Comparison of ENCODE assay signal across 21 mouse cellular contexts in the genomic region with DNA sequence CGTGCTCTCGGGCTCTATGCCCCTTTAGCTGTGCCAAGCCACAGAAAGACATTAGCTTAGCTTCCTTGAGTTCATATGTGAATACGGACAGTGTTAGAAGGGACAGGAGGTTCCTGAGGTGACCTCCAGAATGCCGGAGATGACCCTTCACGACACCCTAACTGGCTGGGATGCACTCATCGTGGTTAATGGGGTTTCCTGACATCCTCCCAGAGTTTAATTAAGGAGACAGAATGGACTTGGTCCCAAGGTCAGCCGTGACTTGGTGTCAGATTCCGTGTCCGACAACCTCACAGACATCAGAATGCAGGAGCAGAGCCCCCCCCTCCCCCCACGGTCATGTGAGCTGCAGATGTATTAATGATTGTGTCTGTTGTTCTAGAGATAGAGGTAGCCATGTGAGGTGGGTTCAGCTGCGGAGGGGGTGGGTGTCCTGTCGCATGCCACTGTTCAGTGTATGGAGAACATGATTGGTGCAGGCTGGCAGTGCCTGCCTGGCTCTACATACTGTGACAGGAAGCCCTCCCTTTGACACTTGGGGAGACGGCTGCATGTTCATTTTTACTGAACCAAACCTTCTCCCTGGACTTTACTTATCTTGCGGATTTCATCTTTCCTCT. TPM values are rescaled to one million over a fixed set of nuclear protein-coding genes. Genes with fewer than 3 reads are reported as not detected.
DNase-seq lines count a peak whose midpoint lies in the region; ATAC-seq and TF ChIP-seq lines count a peak whose summit lies in the region.
"Had no signal": no experiment of that assay in that cellular context is flagged by ENCODE, and none has a peak within 500 bp of the region (broad histone marks: within the 10 kb centered on the region; RNA-seq: fewer than 3 reads in every experiment).

No protein-coding gene starts in this region.

- peak; percentile 70 for ATAC-seq in kidney, embryonic 14.5 days (ENCODE audit: low FRiP score, low TSS enrichment)
- ATAC-seq in kidney, embryonic 16.5 days (ENCODE audit: low FRiP score, low TSS enrichment), result peak; percentile 77; the same call in 1 of the 2 replicates

- H3K27me3 ChIP-seq in kidney, embryonic 14.5 days (ENCODE audit: control insufficient read depth, insufficient read depth, low read length), result no peaks in the 10 kb centered on the region
- H3K27me3 ChIP-seq in kidney, embryonic 16.5 days (ENCODE audit: insufficient read depth, low read length), result peaks cover 3% of the 10 kb centered on the region; the same call in 1 of the 2 replicates

- WGBS in kidney, embryonic 14.5 days, result 37% methylated on average over 14 of the region's 14 CpGs
- 37% methylated on average over 14 of the region's 14 CpGs for WGBS in kidney, embryonic 16.5 days

- no peak for TF ChIP-seq CTCF in layer of hippocampus, adult 2 months (conservative IDR thresholded peaks at IDR 0.05)

- no peak overlapping the region for H3K27ac ChIP-seq in kidney, embryonic 14.5 days (ENCODE audit: low read depth, low read length)
- no peak overlapping the region for H3K27ac ChIP-seq in kidney, embryonic 16.5 days (ENCODE audit: low read length)
- peak overlapping the region; percentile 46; the same call in 1 of the 2 replicates for H3K27ac ChIP-seq in layer of hippocampus, adult 2 months
- H3K27ac ChIP-seq: embryonic facial prominence, embryonic 13.5 days; embryonic facial prominence, embryonic 15.5 days; forebrain, embryonic 10.5 days; forebrain, embryonic 12.5 days had no signal

- no peak for DNase-seq in kidney, postnatal 25 days
- no peak for DNase-seq in kidney, postnatal 4 days
- DNase-seq in layer of hippocampus, adult 2 months (ENCODE audit: low spot score in 2 of 2), result no peak
- DNase-seq in layer of hippocampus, adult 8-10 months (ENCODE audit: low spot score in 2 of 2), result no peak
- DNase-seq: adrenal gland, adult 2 months; adrenal gland, postnatal 10 days; adrenal gland, postnatal 25 days; cerebellum, adult 11 months; cerebellum, adult 18-20 months; cerebellum, adult 8-10 months; cerebellum, adult 9-11 months; cerebellum, postnatal 14 days; cerebellum, postnatal 36 days; embryo, embryonic 11 days had no signal

- no peaks in the 10 kb centered on the region for H3K36me3 ChIP-seq in kidney, embryonic 14.5 days (ENCODE audit: control insufficient read depth, insufficient read depth, low read length)
- no peaks in the 10 kb centered on the region for H3K36me3 ChIP-seq in kidney, embryonic 16.5 days (ENCODE audit: insufficient read depth, low read length)
- H3K36me3 ChIP-seq: embryonic facial prominence, embryonic 13.5 days; embryonic facial prominence, embryonic 15.5 days; forebrain, embryonic 10.5 days; forebrain, embryonic 12.5 days had no signal

- no peak overlapping the region for H3K9ac ChIP-seq in kidney, embryonic 14.5 days (ENCODE audit: low read depth, low read length)
- no peak overlapping the region for H3K9ac ChIP-seq in kidney, embryonic 16.5 days (replicated peaks; ENCODE audit: low read length)
- H3K9ac ChIP-seq: embryonic facial prominence, embryonic 13.5 days; embryonic facial prominence, embryonic 15.5 days; forebrain, embryonic 12.5 days had no signal

- H3K4me3 ChIP-seq in kidney, embryonic 14.5 days (ENCODE audit: low read length), result no peak overlapping the region
- no peak overlapping the region for H3K4me3 ChIP-seq in kidney, embryonic 16.5 days (ENCODE audit: low read length)
- H3K4me3 ChIP-seq in layer of hippocampus, adult 2 months, result no peak overlapping the region
- H3K4me3 ChIP-seq: embryonic facial prominence, embryonic 13.5 days; embryonic facial prominence, embryonic 15.5 days; erythroblast, embryonic 14.5 days; forebrain, embryonic 10.5 days; forebrain, embryonic 12.5 days had no signal

- 0 out of 2 replicates have a peak, but pooled peaks cover 4% of the 10 kb centered on the region for H3K9me3 ChIP-seq in kidney, embryonic 14.5 days (ENCODE audit: control insufficient read depth, low read length)
- H3K9me3 ChIP-seq in kidney, embryonic 16.5 days (ENCODE audit: low read length), result peaks cover 3% of the 10 kb centered on the region; the same call in 1 of the 2 replicates
- H3K9me3 ChIP-seq: embryonic facial prominence, embryonic 15.5 days had no signal

- no peaks in the 10 kb centered on the region for H3K4me1 ChIP-seq in kidney, embryonic 14.5 days (ENCODE audit: control insufficient read depth, insufficient read depth, low read length)
- H3K4me1 ChIP-seq in kidney, embryonic 16.5 days (ENCODE audit: insufficient read depth, low read length), result no peaks in the 10 kb centered on the region
- H3K4me1 ChIP-seq: embryonic facial prominence, embryonic 13.5 days; embryonic facial prominence, embryonic 15.5 days; forebrain, embryonic 10.5 days; forebrain, embryonic 12.5 days had no signal

- H3K4me2 ChIP-seq in kidney, embryonic 14.5 days (replicated peaks; ENCODE audit: low read depth, low read length), result no peak overlapping the region
- H3K4me2 ChIP-seq in kidney, embryonic 16.5 days (replicated peaks; ENCODE audit: low read depth, low read length), result no peak overlapping the region
- H3K4me2 ChIP-seq: embryonic facial prominence, embryonic 13.5 days; embryonic facial prominence, embryonic 15.5 days; forebrain, embryonic 12.5 days had no signal

RNA-seq across cellular contexts. Expression of a gene that starts 38.3 kb away (rescaled TPM):
- polyA plus RNA-seq in kidney, embryonic 14.5 days (2014; fragmentation: Nextera tagmentation; extraction: Ambion mirVana), result 2.1 and 2.6 TPM in 2 replicates
- 3.4 and 3.7 TPM in 2 replicates for polyA plus RNA-seq in kidney, embryonic 16.5 days (2015; fragmentation: Nextera tagmentation; extraction: Ambion mirVana)
- total RNA-seq in layer of hippocampus, adult 2 months (2021), result 1 to 10 TPM; 2.6 to 3.1 TPM
- 1 to 10 TPM; 2.8 to 4.2 (median 3.0) TPM for total RNA-seq in layer of hippocampus, adult 8-10 months (2022)
